Mouse (Mus musculus) left cerebral cortex, adult 18-20 months (tissue): ENCODE data around the gene Gm3139. TPM values are rescaled to one million over a fixed set of nuclear protein-coding genes. Genes with fewer than 3 reads are reported as not detected.
"Not testable (repeated sequence)": the region's sequence is repeated elsewhere in the genome, so short reads cannot be mapped to it uniquely, and the experiment has no call there.

Experiments used
- DNase-seq, 2 experiments: peaks; one replicate each; pipeline ENCODE4 v3.0.0; 2021 to 2022; ENCODE audit warnings: low spot score in 2 of 2, mixed read lengths in 1 of 2
- long read RNA-seq, 2 experiments: library from polyadenylated mRNA; stranded (forward); transcript quantifications; one replicate each; pipeline ENCODE4 v2.0.0; 2021
- total RNA-seq, 2 experiments: library from RNA; stranded (reverse); gene quantifications; 2 replicates each; pipeline ENCODE4 v1.2.3; 2021

The Gm3139 gene
- total RNA-seq = not detected
- long read RNA-seq, experiment 1 = 0 reads
- long read RNA-seq, experiment 2 = 0 reads

- not testable (repeated sequence) for DNase-seq
Measured at GRCm38 (mm10) chr5:94525987-94526386, at the start of gene Gm3139. Gene Gm3139 (plus strand): TSS chr5:94526287.

Other genes with a start within 250 kb of the Gm3139 start
- gene A430089I19Rik, start 219.5 kb upstream of the Gm3139 start, total RNA-seq = not detected
- not detected for gene Gm6502, start 211.9 kb upstream of the Gm3139 start, total RNA-seq
- not detected for gene AA792892, start 186.5 kb upstream of the Gm3139 start, total RNA-seq
- gene Gm7682, start 80.5 kb upstream of the Gm3139 start, total RNA-seq = not detected
- not detected for gene Gm3147, start 90.1 kb downstream of the Gm3139 start, total RNA-seq
- not detected for gene Gm6509, start 97.7 kb downstream of the Gm3139 start, total RNA-seq
- not detected for gene Gm6205, start 122.1 kb downstream of the Gm3139 start, total RNA-seq